Mouse (Mus musculus) heart, adult 2 months (tissue): ENCODE measurements around the gene Ppm1n. TPM values are rescaled to one million over a fixed set of nuclear protein-coding genes. Genes with fewer than 3 reads are reported as not detected.

ENCODE experiments used
- DNase-seq, 2 experiments: peaks; one replicate each; pipeline ENCODE4 v3.0.0; 2021
- H3K27ac ChIP-seq: fragments of 200-600 bp; 2 replicates; pipeline ENCODE4 v1.8.1; 2022
- H3K27me3 ChIP-seq: fragments of 200-500 bp; 2 replicates; pipeline ENCODE4 v1.6.1; 2012; ENCODE audit warnings: mild to moderate bottlenecking, low read length, inconsistent platforms, mixed read lengths; ENCODE audit not compliant: control insufficient read depth, insufficient read depth
- H3K36me3 ChIP-seq: fragments of 200-500 bp; 2 replicates; pipeline ENCODE4 v1.6.1; 2012; ENCODE audit warnings: low read length, inconsistent platforms; ENCODE audit not compliant: control insufficient read depth, insufficient read depth
- H3K4me1 ChIP-seq: fragments of 200-500 bp; 2 replicates; pipeline ENCODE4 v1.6.1; 2011; ENCODE audit warnings: low read length; ENCODE audit not compliant: control insufficient read depth, insufficient read depth
- H3K4me3 ChIP-seq: fragments of 200-600 bp; 2 replicates; pipeline ENCODE4 v1.8.1; 2022
- H3K79me2 ChIP-seq: fragments of 200-500 bp; replicated peaks from 2 replicates; pipeline ENCODE4 v1.6.1; 2012; ENCODE audit warnings: mild to moderate bottlenecking, inconsistent platforms, low read length, moderate library complexity, mixed read lengths; ENCODE audit not compliant: control insufficient read depth, insufficient read depth
- H3K9ac ChIP-seq: fragments of 200-500 bp; 2 replicates; pipeline ENCODE4 v1.6.1; 2012; ENCODE audit warnings: low read depth, mild to moderate bottlenecking, control low read depth, inconsistent platforms, low read length, mixed read lengths
- CTCF ChIP-seq: fragments of 200-600 bp; IDR thresholded peaks from 2 replicates; pipeline ENCODE4 v1.8.1; 2022; ENCODE audit warnings: antibody characterized with exemption, mild to moderate bottlenecking, moderate library complexity
- EP300 ChIP-seq: fragments of 200-500 bp; IDR thresholded peaks from 2 replicates; pipeline ENCODE4 v1.6.1; 2011; ENCODE audit warnings: low read depth, low read length, control low read depth; ENCODE audit not compliant: insufficient read depth
- POLR2A ChIP-seq: fragments of 200-500 bp; IDR thresholded peaks from 2 replicates; pipeline ENCODE4 v1.6.1; 2011; ENCODE audit warnings: mild to moderate bottlenecking, low read depth, low read length, control low read depth; ENCODE audit not compliant: insufficient read depth
- WGBS: fragments of 180-500 bp; shearing (Covaris S2); methylation state at CpG from one replicate; pipeline ENCODE4 v1.1.7; 2018; 5-methylcytosine and 5-hydroxymethylcytosine counted together
- intact Hi-C: fragments of 180-260 bp; cut with DNase I; formaldehyde crosslinking; loops from one replicate; pipeline ENCODE4 v1.15.1; 2025
- polyA plus RNA-seq: library from polyadenylated mRNA; depleted of rRNA; stranded (reverse); fragments of >200 nt; gene quantifications from 2 replicates; pipeline ENCODE4 v1.2.3, GENCODE M21; 2012
- total RNA-seq, 2 experiments: library from RNA; stranded (reverse); gene quantifications; 2 replicates each; pipeline ENCODE4 v1.2.3; 2021

The Ppm1n gene
- total and polyA plus RNA-seq, 3 experiments = 0.21 to 0.33 TPM; not detected in 1

GRCm38 (mm10) chr7:19318201-19318600 is 38.3 kb upstream of the Ppm1n start:
- peaks cover 12% of the 10 kb centered on the region for H3K4me1 ChIP-seq
- no peaks in the 10 kb centered on the region for H3K27me3 ChIP-seq
- TF ChIP-seq EP300 (no peak), POLR2A (no peak), CTCF (no peak)
- no peaks in the 10 kb centered on the region for H3K79me2 ChIP-seq
- intact Hi-C loops = no loop called here
- H3K36me3 ChIP-seq = no peaks in the 10 kb centered on the region
- H3K9ac ChIP-seq = no peak overlapping the region
- no peak for DNase-seq
- H3K4me3 ChIP-seq = no peak overlapping the region
- no peak overlapping the region for H3K27ac ChIP-seq
- 84% methylated on average over 2 of the region's 2 CpGs for WGBS

- Histone ChIP-seq H3K36me3 (no peaks in the 10 kb centered on the region), H3K4me1 (peaks cover 12% of the 10 kb centered on the region), H3K9ac (no peak overlapping the region), H3K27me3 (no peaks in the 10 kb centered on the region), H3K27ac (peak overlapping the region; percentile 60), H3K79me2 (no peaks in the 10 kb centered on the region), H3K4me3 (no peak overlapping the region)
- 41% methylated on average over 14 of the region's 14 CpGs for WGBS
- 0 out of 2 replicates have a peak, but pooled peaks have one; percentile 38 for TF ChIP-seq EP300
- TF ChIP-seq CTCF = no peak
- no peak for TF ChIP-seq POLR2A
- DNase-seq = peak; percentile 57 to 68
- intact Hi-C loops = no loop called here
Observed at GRCm38 (mm10) chr7:19316451-19317161, 36.7 kb upstream of the Ppm1n start.

GRCm38 (mm10) chr7:19314033-19314432 is 34.2 kb upstream of the Ppm1n start:
- H3K36me3 ChIP-seq = no peaks in the 10 kb centered on the region
- H3K27ac ChIP-seq = no peak overlapping the region
- no peak for TF ChIP-seq POLR2A
- TF ChIP-seq EP300 = no peak
- TF ChIP-seq CTCF = no peak
- no peaks in the 10 kb centered on the region for H3K27me3 ChIP-seq
- no peaks in the 10 kb centered on the region for H3K79me2 ChIP-seq
- intact Hi-C loops = loop anchor here (2.0 kb wide), 1 partner anchor 17 kb away; no protein-coding TSS in a partner anchor
- H3K4me1 ChIP-seq = peaks cover 8% of the 10 kb centered on the region
- WGBS = 50% methylated on average over 5 of the region's 5 CpGs
- no peak overlapping the region for H3K9ac ChIP-seq
- no peak for DNase-seq
- H3K4me3 ChIP-seq = no peak overlapping the region

GRCm38 (mm10) chr7:19311991-19312390 is 32.1 kb upstream of the Ppm1n start:
- H3K27ac ChIP-seq = no peak overlapping the region
- intact Hi-C loops = no loop called here
- no peak overlapping the region for H3K9ac ChIP-seq

GRCm38 (mm10) chr7:19309884-19310641 is 30.2 kb upstream of the Ppm1n start, which contains the start of gene Fosb:
TSS of gene Fosb (minus strand) at chr7:19310051.
- peak within 1 kb of the TSS; percentile 95 for H3K27ac ChIP-seq
- intact Hi-C loops = no loop called here
- peak within 1 kb of the TSS; percentile 84 for H3K4me3 ChIP-seq
- TF ChIP-seq CTCF = peak; percentile 65
- peak; percentile 61; the same call in 1 of the 2 replicates for TF ChIP-seq POLR2A
- 0 out of 2 replicates have a peak, but pooled peaks have one; percentile 16 for TF ChIP-seq EP300
- peak within 1 kb of the TSS; percentile 51 for H3K9ac ChIP-seq
- no peaks in the 10 kb centered on the region for H3K27me3 ChIP-seq
- no peaks in the 10 kb centered on the region for H3K79me2 ChIP-seq
- no peaks in the 10 kb centered on the region for H3K36me3 ChIP-seq
- H3K4me1 ChIP-seq = 0 out of 2 replicates have a peak, but pooled peaks cover 1% of the 10 kb centered on the region
- peak; percentile 94 to 96 for DNase-seq
- WGBS = under 1% methylated on average over 49 of the region's 49 CpGs

More at GRCm38 (mm10) chr7:19311991-19312390, 32.1 kb upstream of the Ppm1n start:
- Histone ChIP-seq H3K79me2 (no peaks in the 10 kb centered on the region), H3K4me1 (peaks cover 7% of the 10 kb centered on the region), H3K27me3 (no peaks in the 10 kb centered on the region), H3K36me3 (no peaks in the 10 kb centered on the region), H3K4me3 (no peak overlapping the region)
- DNase-seq = no peak
- no peak for TF ChIP-seq EP300
- no peak for TF ChIP-seq POLR2A
- TF ChIP-seq CTCF = no peak
- 44% methylated on average over 4 of the region's 4 CpGs for WGBS
